Mouse (Mus musculus): ENCODE data around the gene Ssr1.

Ssr1 gene

DNA sequence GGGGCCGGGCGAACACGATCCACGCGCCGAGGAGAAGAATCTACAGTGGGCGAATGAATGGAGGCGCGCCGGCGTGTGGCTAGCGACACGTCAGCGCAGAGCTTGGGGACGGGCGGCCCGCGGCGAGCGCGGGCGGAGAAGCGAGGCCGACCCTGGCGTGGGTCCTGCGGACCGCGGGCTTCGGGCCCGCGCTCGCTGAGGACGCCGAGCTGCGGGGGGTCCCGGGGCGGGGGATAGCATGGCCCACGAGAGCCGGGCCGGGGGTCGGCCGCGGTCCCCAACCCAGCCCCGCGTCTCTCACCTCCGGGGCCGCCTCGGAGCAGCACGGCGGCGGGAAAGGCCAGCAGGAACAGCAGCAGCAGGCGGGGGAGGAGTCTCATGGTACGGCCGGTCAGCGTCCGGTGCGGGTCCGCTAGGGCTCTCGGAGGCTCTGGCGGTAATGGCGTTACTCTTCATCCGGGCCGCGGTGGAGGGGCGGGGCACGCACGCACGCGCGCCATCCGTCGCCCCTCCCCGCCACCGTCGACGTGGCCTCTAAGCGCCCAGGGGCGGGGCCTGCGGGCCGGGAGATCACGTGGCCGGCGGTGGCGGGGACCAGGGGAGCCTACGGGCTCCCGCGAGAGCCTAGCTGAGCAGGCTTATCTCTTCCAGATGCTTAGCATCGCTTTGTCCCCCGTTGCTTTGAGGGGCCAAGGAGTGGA, at the start of gene Ssr1:
TSS of gene Ssr1 (minus strand) at position 514 of the 701 bp plus-strand sequence.
- DNase-seq = peak; percentile 100

- no peak for DNase-seq
Observed at GRCm38 (mm10) chr13:38037811-38038210, 43.8 kb upstream of the Ssr1 start.

- DNase-seq = peak; percentile 97
Observed at GRCm38 (mm10) chr13:38037044-38037687, 43.1 kb upstream of the Ssr1 start, which contains the start of gene Cage1. Gene Cage1, minus strand, starts transcription at chr13:38037069.

DNA sequence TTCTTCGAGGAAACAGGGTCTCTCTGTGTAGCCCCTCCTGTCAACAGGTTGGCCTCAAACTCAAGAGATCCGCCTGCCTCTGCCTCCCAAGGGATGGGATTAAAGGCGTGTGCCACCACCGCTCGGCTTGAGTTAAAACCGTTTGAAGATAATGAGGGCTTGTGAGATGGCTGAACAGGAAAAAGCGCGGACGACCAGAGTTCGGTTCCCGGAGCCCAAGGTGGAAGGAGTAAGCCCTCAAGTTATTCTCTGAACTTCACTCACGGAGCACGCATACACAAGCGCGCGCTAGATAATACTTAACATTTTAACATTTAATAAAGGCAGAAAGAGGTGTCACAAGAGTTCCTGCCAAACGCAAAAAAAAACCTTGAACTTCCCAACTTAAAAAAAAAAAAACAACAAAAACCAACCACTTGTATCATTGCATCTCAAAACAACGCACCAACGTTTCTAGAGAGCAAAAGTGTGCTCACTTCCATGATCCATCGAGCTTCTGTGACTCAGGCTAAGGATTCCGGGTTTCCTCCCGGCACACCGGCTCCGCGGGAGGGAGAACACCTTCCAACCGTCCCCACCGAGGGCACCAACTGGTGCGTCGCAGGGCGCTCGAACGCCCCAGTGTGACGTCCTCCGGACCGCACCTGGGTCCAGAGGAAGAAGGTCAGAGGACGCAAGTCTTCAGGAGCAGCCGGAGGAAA, 42.5 kb upstream of the Ssr1 start, which contains the start of gene Riok1:
TSS of gene Riok1 (plus strand) at position 653 of the 701 bp plus-strand sequence.
- peak; percentile 18 for DNase-seq

GRCm38 (mm10) chr13:38028407-38028806, 34.4 kb upstream of the Ssr1 start:
- no peak for DNase-seq

- no peak for DNase-seq
Observed at GRCm38 (mm10) chr13:38027618-38028248, 33.7 kb upstream of the Ssr1 start.

- DNase-seq = peak; percentile 12
Observed at GRCm38 (mm10) chr13:38025874-38026273, 31.9 kb upstream of the Ssr1 start.

GRCm38 (mm10) chr13:38018791-38019190, 24.8 kb upstream of the Ssr1 start:
- DNase-seq = no peak

GRCm38 (mm10) chr13:38015591-38015990, 21.6 kb upstream of the Ssr1 start:
- no peak for DNase-seq

GRCm38 (mm10) chr13:38012436-38012835, 18.4 kb upstream of the Ssr1 start:
- DNase-seq = no peak

GRCm38 (mm10) chr13:38010444-38010910, 16.5 kb upstream of the Ssr1 start:
- DNase-seq = no peak

- DNase-seq = no peak
Observed at GRCm38 (mm10) chr13:38009721-38010408, 15.8 kb upstream of the Ssr1 start.

DNA sequence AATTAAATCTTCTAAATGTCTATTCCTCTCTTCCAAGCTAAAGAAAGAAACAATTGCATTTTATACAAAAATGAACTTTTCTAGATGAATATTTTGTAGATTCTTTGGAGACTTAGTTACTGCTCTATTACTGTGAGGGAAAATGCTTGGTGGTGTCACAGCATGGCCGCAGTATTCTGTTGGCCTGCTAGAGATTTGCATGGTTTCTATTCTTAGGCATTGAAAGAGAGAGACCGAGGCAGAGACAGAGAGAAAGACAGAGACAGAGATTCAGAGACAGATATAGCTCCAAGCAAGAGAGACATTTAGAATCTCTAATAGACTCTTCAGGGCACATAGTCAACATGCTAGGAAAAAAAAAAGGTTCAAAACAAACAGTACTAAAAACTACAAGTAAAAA, 14.0 kb upstream of the Ssr1 start:
- DNase-seq = no peak

GRCm38 (mm10) chr13:38002461-38002860, 8.4 kb upstream of the Ssr1 start:
- no peak for DNase-seq

DNA sequence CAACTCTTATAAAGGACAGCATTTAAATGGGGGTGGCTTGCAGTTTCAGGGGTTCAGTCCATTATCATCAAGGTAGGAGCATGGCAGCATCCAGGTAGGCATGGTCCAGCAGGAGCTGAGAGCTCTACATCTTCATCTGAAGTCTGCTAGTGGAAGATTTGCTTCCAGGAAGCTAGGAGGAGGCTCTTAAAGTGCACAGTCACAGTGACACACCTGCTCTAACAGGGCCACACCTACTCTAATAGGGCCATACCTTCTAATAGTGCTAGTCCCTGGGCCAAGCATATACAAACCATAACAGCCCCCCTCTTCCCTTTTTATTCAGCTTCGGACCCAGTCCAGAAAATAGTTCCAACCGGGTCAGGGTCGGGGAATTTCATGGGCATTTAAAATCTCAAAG, 5.7 kb upstream of the Ssr1 start:
- DNase-seq = no peak

DNA sequence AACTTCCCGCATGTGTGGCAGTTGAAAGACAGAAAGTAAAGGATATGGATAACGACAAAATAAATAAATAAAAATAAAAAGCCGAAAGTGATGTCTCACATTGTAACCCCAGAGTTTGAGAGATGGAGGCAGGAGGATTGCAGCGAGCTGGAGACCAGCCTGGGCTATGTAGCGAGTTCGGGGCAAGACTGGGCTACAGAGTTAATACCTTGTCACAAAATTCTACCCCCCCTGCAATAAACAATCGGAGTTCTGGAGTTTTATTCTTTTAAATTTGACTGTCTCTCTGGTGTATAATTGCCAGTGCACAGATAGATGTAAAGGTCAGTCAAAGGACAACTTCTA, 360 bp upstream of the Ssr1 start:
- no peak for DNase-seq

DNA sequence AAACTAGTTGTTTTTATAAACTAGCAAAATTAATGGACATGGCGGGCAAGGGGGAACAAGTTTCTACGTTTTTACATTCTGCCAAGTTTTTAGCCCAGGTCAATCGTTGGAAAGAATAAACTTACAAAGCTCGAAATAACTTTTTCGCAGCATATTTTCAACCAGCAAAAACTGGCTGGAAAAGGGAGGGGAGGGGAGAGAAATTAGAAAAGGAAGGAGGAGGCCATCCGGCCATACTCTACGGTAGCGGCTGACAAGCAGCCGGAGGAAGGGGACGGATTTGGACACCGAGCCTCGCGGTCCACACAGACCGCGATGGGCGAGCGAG, 677 bp downstream of the Ssr1 start:
- DNase-seq = no peak

DNA sequence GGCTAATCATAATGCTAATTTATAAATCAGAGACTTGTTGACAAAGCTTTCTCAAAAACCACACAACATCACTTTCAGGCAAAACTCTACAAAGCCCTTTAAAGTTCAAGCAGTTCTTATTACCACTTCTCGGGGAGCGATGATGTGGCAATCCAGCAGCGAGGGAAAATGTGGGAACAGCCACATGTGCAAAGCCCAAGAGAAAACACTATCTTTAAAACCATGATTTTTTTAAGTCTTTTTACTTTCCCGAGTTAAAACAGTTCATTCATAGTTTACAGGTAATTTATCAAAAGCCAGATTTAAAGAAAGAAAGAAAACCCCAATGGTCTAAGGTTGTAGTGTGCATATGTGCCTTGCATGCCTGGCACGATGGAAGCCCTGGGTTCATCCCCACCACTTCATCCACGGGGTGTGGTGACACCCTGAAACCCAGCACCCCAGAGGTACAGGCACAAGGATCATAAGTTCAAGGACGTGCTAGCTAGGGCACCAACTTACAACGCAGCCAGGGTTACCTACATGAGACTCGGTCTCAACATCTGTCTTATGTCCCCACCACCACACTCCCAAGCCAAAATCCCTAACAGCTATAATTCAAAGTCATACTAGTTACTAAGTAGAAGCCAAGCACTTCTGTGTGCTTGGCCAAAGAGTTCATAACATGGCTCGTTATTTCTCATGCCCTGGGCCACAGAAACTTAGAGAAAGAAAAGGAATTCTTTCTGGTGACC, 1.2 kb downstream of the Ssr1 start:
- DNase-seq = peak; percentile 25

DNA sequence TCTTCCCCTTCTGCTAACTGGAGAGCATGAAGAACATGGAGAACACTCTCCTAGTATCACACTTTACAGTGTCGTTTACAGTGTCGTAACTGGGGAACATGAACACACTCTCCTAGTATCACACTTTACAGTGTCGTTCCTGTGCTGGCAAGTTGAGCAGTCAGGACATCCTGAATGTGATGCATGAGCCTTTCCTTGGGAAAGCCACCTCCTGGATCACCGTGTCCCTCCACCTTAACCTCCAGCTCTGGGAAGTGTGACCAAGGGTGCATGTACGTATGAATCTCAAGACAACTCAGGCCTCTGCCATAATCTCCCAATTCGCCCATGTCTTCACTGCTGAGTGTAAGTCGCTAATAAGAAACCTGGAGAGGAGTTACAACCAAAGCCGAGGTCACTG, 4.3 kb downstream of the Ssr1 start:
- no peak for DNase-seq

GRCm38 (mm10) chr13:37986166-37986565, 7.9 kb downstream of the Ssr1 start:
- no peak for DNase-seq

DNA sequence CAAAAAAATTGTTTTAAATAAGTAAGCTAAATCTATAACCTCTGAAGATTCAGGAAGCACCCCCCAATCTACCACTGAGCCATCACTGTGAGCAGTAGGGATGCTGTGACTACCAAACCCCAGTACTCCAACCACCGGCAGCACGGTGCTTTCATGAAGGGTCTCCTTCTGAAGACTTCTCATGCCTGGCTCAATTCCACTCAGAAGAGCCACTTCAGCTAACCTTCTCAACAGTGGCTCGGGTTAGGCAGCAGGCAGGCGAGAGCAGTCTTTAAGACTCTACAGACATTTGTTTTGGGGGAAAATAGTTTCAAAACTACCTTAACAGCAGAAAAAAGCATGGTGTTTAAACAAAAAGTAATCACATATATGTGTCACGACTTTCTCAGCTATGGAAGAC, 13.0 kb downstream of the Ssr1 start:
- no peak for DNase-seq

GRCm38 (mm10) chr13:37980346-37980745, 13.7 kb downstream of the Ssr1 start:
- DNase-seq = no peak
